Mouse (Mus musculus): Measurements from ENCODE around the gene Rpl11. TPM values are rescaled to one million over a fixed set of nuclear protein-coding genes. Genes with fewer than 3 reads are reported as not detected.
A peak's percentile ranks its signal among the peaks of the same experiment; 100 is the strongest.
"Not testable (repeated sequence)": the region's sequence is repeated elsewhere in the genome, so short reads cannot be mapped to it uniquely, and the experiment has no call there.

Rpl11 gene
- polyA plus RNA-seq, 1 experiment from 2014 or later: 390 TPM

DNA sequence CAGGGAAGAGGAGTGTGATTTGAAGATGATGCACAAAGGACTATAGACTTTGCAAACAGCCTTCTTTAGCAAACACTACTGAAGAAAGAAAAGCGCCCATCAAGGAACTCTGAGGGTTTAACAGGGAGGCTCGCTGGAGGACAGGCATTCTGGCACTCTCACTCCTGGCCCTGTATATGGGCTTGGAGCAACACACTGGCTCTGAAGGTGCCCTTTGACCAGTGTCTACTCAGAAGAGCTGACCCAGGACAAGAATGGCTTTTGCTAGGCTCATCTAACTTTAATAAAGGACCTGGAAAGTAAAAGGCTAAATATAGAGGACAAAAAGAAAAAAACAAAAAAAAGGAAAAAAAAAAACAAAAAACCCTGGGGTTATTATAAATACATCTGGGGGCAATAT, 48.3 kb downstream of the Rpl11 start:
- Histone ChIP-seq H3K36me3 (peaks cover 79% of the 10 kb centered on the region), H3K27me3 (ENCODE audit: insufficient read depth, poor library complexity, severe bottlenecking) (no peaks in the 10 kb centered on the region), H3K4me1 (no peaks in the 10 kb centered on the region), H3K9me3 (no peaks in the 10 kb centered on the region), H3K27ac (no peak overlapping the region), H3K4me3 (no peak overlapping the region)
- DNase-seq (ENCODE audit: low spot score): no peak
- 91% methylated on average over 2 of the region's 2 CpGs for WGBS

DNA sequence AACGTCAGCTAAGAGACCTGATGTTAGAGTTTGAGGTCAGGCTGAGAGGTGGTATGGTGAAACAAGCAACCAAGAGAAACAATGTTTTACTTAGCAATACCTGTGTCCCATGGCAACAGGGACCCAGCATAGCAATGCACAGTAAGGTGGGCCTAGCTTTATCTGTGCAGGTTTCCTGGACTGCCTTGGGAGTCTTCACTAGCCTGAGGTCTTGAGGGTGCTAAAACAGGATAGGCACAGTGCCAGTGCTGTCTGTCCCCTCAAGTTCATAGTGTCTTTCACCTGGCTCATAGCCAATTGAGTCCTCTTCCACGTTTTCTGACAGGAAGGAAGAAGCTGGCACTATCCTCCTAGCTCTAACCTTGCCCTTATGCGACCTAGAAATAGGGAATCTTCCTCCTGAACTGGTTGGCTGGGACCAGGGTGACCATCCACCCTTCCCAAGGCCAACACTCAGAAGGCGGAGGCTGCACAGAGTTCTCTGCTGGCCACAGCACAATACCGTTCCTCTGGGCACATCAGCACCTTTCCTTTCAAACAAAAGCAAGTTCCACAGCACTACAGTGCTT, 49.0 kb downstream of the Rpl11 start:
- Histone ChIP-seq H3K36me3 (peaks cover 72% of the 10 kb centered on the region), H3K27ac (no peak overlapping the region), H3K4me3 (no peak overlapping the region), H3K27me3 (ENCODE audit: insufficient read depth, poor library complexity, severe bottlenecking) (no peaks in the 10 kb centered on the region), H3K4me1 (no peaks in the 10 kb centered on the region), H3K9me3 (no peaks in the 10 kb centered on the region)
- 88% methylated on average over 5 of the region's 5 CpGs for WGBS
- DNase-seq (ENCODE audit: low spot score): peak; percentile 56

DNA sequence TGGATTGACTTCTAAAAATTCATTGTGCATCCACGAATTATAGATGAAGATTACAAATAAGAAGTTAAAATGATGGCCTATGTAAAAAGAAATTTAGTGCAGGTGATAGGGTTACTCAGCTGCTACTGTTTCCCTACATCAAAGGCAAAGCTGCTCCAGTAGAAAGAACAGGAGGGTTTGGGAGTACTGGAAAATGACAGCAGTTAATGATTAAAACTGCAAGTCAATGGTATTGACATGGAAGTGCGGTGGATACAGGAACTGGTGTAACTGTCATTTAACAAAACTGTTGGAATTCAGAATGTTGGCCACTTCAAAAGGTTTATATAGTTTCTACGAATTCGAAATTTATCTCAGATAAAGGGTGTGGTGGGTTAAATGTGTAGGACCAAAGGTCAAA, 58.1 kb downstream of the Rpl11 start:
- no peak overlapping the region for H3K4me3 ChIP-seq
- no peak for DNase-seq (ENCODE audit: low spot score)
- H3K36me3 ChIP-seq: no peaks in the 10 kb centered on the region
- H3K27ac ChIP-seq: no peak overlapping the region
- no peaks in the 10 kb centered on the region for H3K4me1 ChIP-seq
- no peaks in the 10 kb centered on the region for H3K27me3 ChIP-seq (ENCODE audit: insufficient read depth, poor library complexity, severe bottlenecking)
- H3K9me3 ChIP-seq: no peaks in the 10 kb centered on the region
- WGBS: 83% methylated on average over 4 of the region's 4 CpGs

DNA sequence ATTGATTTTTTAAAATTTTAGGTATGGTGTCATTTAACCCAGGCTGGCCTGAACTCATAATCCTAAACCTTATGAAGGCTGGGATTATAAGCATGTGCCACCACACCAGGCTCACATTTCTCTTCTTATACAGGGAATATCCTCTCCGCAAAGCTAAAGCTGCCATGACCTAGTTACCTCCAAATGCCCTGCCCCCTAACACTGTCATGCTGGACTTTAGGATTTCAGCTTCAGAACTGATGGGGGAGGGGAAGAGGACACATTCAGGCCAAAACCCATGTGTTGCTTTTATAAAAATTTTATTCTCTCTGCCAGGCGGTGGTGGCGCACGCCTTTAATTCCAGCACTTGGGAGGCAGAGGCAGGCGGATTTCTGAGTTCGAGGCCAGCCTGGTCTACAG, 59.3 kb downstream of the Rpl11 start:
- no peaks in the 10 kb centered on the region for H3K27me3 ChIP-seq (ENCODE audit: insufficient read depth, poor library complexity, severe bottlenecking)
- WGBS: 96% methylated on average over 6 of the region's 6 CpGs
- no peaks in the 10 kb centered on the region for H3K9me3 ChIP-seq
- H3K36me3 ChIP-seq: no peaks in the 10 kb centered on the region
- no peaks in the 10 kb centered on the region for H3K4me1 ChIP-seq
- H3K27ac ChIP-seq: no peak overlapping the region
- no peak for DNase-seq (ENCODE audit: low spot score)
- no peak overlapping the region for H3K4me3 ChIP-seq

DNA sequence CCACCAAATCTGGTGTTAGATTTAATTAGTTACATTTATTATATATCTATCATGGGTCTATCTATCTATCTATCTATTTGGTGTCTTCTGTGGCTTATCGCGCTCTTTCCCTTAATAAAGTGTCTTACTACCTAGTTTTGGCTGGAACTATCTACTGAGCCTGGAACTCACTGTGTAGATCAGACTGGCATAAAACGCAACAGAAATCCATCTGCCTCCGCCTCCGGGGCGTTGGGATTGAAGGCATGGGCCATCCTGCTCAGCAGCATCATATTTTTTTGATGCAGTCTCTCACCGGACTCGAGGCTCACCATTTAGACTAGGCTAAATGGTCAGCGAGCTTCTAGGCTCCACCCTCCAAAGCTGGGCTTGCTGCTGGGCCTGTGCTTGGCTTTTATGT, 65.5 kb downstream of the Rpl11 start:
- Histone ChIP-seq H3K9me3 (no peaks in the 10 kb centered on the region), H3K4me3 (peak overlapping the region; percentile 85), H3K27me3 (ENCODE audit: insufficient read depth, poor library complexity, severe bottlenecking) (no peaks in the 10 kb centered on the region), H3K27ac (peak overlapping the region; percentile 96), H3K36me3 (peaks cover 30% of the 10 kb centered on the region), H3K4me1 (peaks cover 25% of the 10 kb centered on the region)
- DNase-seq (ENCODE audit: low spot score): peak; percentile 72
- WGBS: 68% methylated on average over 9 of the region's 9 CpGs

- WGBS: under 1% methylated on average over 81 of the region's 81 CpGs
- no peaks in the 10 kb centered on the region for H3K27me3 ChIP-seq (ENCODE audit: insufficient read depth, poor library complexity, severe bottlenecking)
- peaks cover 25% of the 10 kb centered on the region for H3K4me1 ChIP-seq
- H3K36me3 ChIP-seq: peaks cover 36% of the 10 kb centered on the region
- no peaks in the 10 kb centered on the region for H3K9me3 ChIP-seq
- DNase-seq (ENCODE audit: low spot score): peak; percentile 96
- H3K4me3 ChIP-seq: peak within 1 kb of the TSS; percentile 85
- peak within 1 kb of the TSS; percentile 96 for H3K27ac ChIP-seq
Observed at GRCm38 (mm10) chr4:135986943-135987710, 66.1 kb downstream of the Rpl11 start, which contains the start of gene Pithd1. Gene Pithd1 (minus strand): TSS chr4:135987264.

DNA sequence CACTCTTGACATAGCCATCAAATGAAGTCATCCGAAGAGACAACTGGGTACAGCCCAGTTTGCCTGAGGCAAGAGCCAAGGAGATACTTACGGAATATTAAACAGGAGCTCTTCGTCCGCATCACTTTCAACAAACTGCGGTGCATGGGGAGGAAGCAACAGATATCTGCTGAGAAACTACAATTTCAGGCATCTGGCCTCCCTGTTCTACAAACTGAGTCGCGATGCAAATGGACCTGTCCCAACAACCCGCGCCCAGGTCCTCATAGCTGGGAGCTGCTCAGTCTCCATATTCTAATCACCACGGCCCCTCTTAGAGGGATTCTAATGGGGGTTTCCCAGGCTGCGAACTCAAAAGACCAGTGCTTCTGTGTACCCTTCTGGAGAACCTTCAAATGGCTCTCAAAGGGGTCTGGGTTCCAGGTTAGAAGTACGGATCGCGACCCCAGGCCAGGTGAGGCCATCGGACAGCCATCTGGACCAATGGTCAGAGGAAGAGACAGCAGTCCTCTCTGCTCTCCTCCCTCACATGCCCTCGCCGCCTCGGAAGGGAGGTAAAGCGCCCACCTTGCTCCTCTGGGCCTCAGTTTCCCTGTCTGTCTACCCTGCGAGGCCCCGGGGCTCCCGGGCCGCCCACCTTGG, 66.8 kb downstream of the Rpl11 start:
- H3K4me3 ChIP-seq: peak overlapping the region; percentile 85
- 9% methylated on average over 23 of the region's 23 CpGs for WGBS
- H3K4me1 ChIP-seq: peaks cover 25% of the 10 kb centered on the region
- H3K27ac ChIP-seq: peak overlapping the region; percentile 96
- no peaks in the 10 kb centered on the region for H3K27me3 ChIP-seq (ENCODE audit: insufficient read depth, poor library complexity, severe bottlenecking)
- no peaks in the 10 kb centered on the region for H3K9me3 ChIP-seq
- H3K36me3 ChIP-seq: peaks cover 38% of the 10 kb centered on the region
- peak; percentile 80 for DNase-seq (ENCODE audit: low spot score)

DNA sequence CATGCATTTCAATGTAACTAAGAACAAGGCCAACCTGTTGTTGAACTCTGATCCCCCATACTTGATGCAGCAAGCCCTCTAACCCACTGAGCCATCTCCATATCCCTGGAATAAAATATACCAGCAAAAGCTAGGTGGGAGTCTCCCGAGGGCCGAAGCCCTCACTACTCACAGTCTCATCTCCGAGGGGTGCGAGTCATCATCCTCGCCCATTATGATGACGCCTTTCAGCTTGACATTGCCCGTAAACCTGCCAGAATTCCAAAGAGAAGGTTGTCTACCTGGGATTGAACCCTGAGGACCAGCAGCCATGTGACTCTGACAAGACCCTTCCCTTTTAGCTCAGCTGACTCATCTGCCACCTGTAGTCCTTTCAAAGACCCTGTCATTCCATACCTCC, 67.5 kb downstream of the Rpl11 start:
- H3K4me1 ChIP-seq: peaks cover 25% of the 10 kb centered on the region

GRCm38 (mm10) chr4:135985193-135985592, 68.0 kb downstream of the Rpl11 start:
- DNase-seq (ENCODE audit: low spot score): peak; percentile 90
- Histone ChIP-seq H3K36me3 (peaks cover 46% of the 10 kb centered on the region), H3K27me3 (ENCODE audit: insufficient read depth, poor library complexity, severe bottlenecking) (no peaks in the 10 kb centered on the region), H3K4me1 (peaks cover 25% of the 10 kb centered on the region), H3K9me3 (no peaks in the 10 kb centered on the region), H3K4me3 (no peak overlapping the region; the same call in 1 of the 2 replicates), H3K27ac (no peak overlapping the region; the same call in 1 of the 2 replicates)
- WGBS: 79% methylated on average over 5 of the region's 5 CpGs

More for the DNA sequence above, 67.5 kb downstream of the Rpl11 start:
- no peaks in the 10 kb centered on the region for H3K27me3 ChIP-seq (ENCODE audit: insufficient read depth, poor library complexity, severe bottlenecking)
- H3K9me3 ChIP-seq: no peaks in the 10 kb centered on the region
- WGBS: 89% methylated on average over 7 of the region's 7 CpGs
- peak; percentile 66 for DNase-seq (ENCODE audit: low spot score)
- peak overlapping the region; percentile 85 for H3K4me3 ChIP-seq
- H3K27ac ChIP-seq: peak overlapping the region; percentile 18; the same call in 1 of the 2 replicates
- peaks cover 43% of the 10 kb centered on the region for H3K36me3 ChIP-seq

DNA sequence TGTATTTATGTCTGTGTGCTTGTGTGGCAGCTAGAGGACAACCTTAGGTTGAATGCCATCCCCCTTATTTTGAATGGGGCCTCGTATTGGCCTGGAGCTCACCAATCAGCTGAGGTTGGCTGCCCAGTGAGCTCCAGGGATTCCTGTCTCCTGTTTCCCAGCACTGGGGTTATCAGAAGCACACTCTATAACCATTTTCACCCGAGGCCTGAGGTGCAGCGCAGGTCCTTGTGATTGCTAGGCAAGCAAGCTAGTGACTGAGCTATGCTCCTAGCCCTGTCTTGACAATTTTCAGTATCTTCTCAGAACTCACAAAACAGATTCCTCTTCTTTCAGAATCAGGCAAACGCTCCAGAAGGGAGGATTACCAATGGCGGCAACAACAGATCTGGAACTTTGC, 68.7 kb downstream of the Rpl11 start:
- no peaks in the 10 kb centered on the region for H3K9me3 ChIP-seq
- 80% methylated on average over 5 of the region's 5 CpGs for WGBS
- peak overlapping the region; percentile 5; the same call in 1 of the 2 replicates for H3K4me3 ChIP-seq
- peaks cover 46% of the 10 kb centered on the region for H3K36me3 ChIP-seq
- H3K4me1 ChIP-seq: peaks cover 25% of the 10 kb centered on the region
- H3K27me3 ChIP-seq (ENCODE audit: insufficient read depth, poor library complexity, severe bottlenecking): no peaks in the 10 kb centered on the region
- H3K27ac ChIP-seq: peak overlapping the region; percentile 36; the same call in 1 of the 2 replicates
- DNase-seq (ENCODE audit: low spot score): peak; percentile 73

DNA sequence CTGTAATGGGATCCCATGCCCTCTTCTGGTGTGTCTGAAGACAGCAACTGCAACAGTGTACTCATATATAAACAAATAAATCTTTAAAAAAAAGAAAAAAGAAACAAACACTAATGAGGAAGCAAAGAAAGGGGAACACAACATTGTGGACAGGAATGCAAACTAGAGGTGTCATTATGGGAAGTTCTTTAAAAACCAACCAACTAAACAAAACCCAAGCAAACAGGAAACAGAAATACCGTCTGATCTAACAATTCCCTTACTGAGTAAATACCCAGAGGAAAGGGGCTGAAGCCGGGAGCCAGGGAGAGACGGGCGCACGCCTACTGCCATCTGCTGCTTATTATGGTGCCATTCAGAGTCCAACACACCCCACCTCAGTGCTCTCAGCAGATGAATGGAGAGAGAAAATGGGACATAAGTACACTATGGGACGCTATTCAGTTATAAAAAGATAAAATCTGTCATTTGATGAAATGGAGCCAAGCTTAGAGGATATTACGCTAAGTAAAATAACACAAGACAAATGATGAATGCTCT, 71.6 kb downstream of the Rpl11 start:
- 83% methylated on average over 7 of the region's 7 CpGs for WGBS
- Histone ChIP-seq H3K9me3 (no peaks in the 10 kb centered on the region), H3K4me1 (peaks cover 17% of the 10 kb centered on the region), H3K27ac (no peak overlapping the region), H3K36me3 (peaks cover 69% of the 10 kb centered on the region), H3K27me3 (ENCODE audit: insufficient read depth, poor library complexity, severe bottlenecking) (no peaks in the 10 kb centered on the region), H3K4me3 (no peak overlapping the region)
- no peak for DNase-seq (ENCODE audit: low spot score)

GRCm38 (mm10) chr4:135980223-135980622, 73.0 kb downstream of the Rpl11 start:
- DNase-seq (ENCODE audit: low spot score); H3K9me3 ChIP-seq; H3K4me3 ChIP-seq; H3K27me3 ChIP-seq (ENCODE audit: insufficient read depth, poor library complexity, severe bottlenecking); H3K27ac ChIP-seq; H3K4me1 ChIP-seq: not testable (repeated sequence)
- 94% methylated on average over 5 of the region's 5 CpGs for WGBS
- H3K36me3 ChIP-seq: peaks cover 77% of the 10 kb centered on the region
